Mouse (Mus musculus) testis, postnatal 14 days (tissue): ENCODE results near the gene Gm14391.
"Not testable (repeated sequence)": the region's sequence is repeated elsewhere in the genome, so short reads cannot be mapped to it uniquely, and the experiment has no call there.

Source experiments
- DNase-seq: peaks from one replicate; pipeline ENCODE4 v3.0.0; 2021; ENCODE audit warnings: low spot score

Gene Gm14391

GRCm38 (mm10) chr2:175206732-175207131, at the start of gene Gm14391:
Gene Gm14391 (minus strand): TSS chr2:175206917.
- DNase-seq = not testable (repeated sequence)

GRCm38 (mm10) chr2:175179008-175179407, 27.7 kb downstream of the Gm14391 start:
- not testable (repeated sequence) for DNase-seq

GRCm38 (mm10) chr2:175176312-175176711, 30.4 kb downstream of the Gm14391 start:
- no peak for DNase-seq

GRCm38 (mm10) chr2:175175401-175176180, 31.1 kb downstream of the Gm14391 start, which contains the start of gene Gm14443:
Gene Gm14443 (minus strand): TSS chr2:175175871.
- peak; percentile 76 for DNase-seq

- not testable (repeated sequence) for DNase-seq
These were observed 32.7 kb downstream of the Gm14391 start for GRCm38 (mm10) chr2:175174058-175174457.

GRCm38 (mm10) chr2:175172906-175173595, 33.7 kb downstream of the Gm14391 start:
- not testable (repeated sequence) for DNase-seq

- no peak for DNase-seq
These were observed 34.6 kb downstream of the Gm14391 start for GRCm38 (mm10) chr2:175172123-175172522.

- DNase-seq = not testable (repeated sequence)
These were observed 39.8 kb downstream of the Gm14391 start for GRCm38 (mm10) chr2:175166870-175167269.

GRCm38 (mm10) chr2:175165110-175165509, 41.6 kb downstream of the Gm14391 start:
- DNase-seq = not testable (repeated sequence)

- not testable (repeated sequence) for DNase-seq
These were observed 45.3 kb downstream of the Gm14391 start for GRCm38 (mm10) chr2:175161438-175161837.

GRCm38 (mm10) chr2:175158642-175159041, 48.1 kb downstream of the Gm14391 start:
- DNase-seq = no peak

- DNase-seq = no peak
These were observed 50.0 kb downstream of the Gm14391 start for GRCm38 (mm10) chr2:175156696-175157095.

- not testable (repeated sequence) for DNase-seq
These were observed 64.8 kb downstream of the Gm14391 start, which contains the start of gene Gm14399 for GRCm38 (mm10) chr2:175141993-175142295. Gene Gm14399 (minus strand): TSS chr2:175142012.

GRCm38 (mm10) chr2:175141118-175141992, 65.4 kb downstream of the Gm14391 start:
- DNase-seq = not testable (repeated sequence)
